Mouse (Mus musculus): ENCODE results near the gene Oat. TPM values are rescaled to one million over a fixed set of nuclear protein-coding genes. Genes with fewer than 3 reads are reported as not detected.

Gene Oat
- total and polyA plus RNA-seq, 3 experiments = 87.6 to 204 (median 104) TPM

DNA sequence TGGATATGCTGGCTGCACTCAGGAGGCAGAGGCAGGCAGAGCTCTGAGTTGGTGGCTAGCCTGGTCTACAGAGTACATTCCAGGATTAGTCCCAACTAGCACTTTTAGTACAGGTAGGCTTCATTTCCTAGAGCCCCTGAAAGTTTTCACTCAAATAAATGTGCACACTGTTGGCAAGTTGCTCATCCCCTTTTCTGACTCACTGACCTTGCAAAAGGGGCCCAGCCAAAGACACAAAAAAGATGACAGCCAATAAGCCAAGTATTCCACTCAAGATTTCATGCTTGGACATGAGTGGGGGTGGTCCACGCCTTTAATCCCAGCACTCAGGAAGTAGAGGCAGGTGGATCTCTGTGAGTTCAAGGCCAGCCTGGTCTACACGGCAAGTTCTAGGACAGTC is 5.2 kb upstream of the Oat start:
- dilution Hi-C loops (cut with MboI; ENCODE audit: extremely low pct_ligation_motif_present, extremely low pct_unique_long_range_greater_than_20kb, low sequenced_read_pairs) = no loop called here
- no peaks in the 10 kb centered on the region for H3K36me3 ChIP-seq (replicated peaks in 1 of 2; ENCODE audit: control insufficient read depth in 1 of 2, insufficient read depth in 1 of 2, low read length in 1 of 2)
- no peak for TF ChIP-seq UBTF (IDR thresholded peaks at IDR 0.05; ENCODE audit: low read depth, low read length)
- no peak for TF ChIP-seq CHD2 (IDR thresholded peaks at IDR 0.05; ENCODE audit: low read length)
- TF ChIP-seq TCF12 (IDR thresholded peaks at IDR 0.05; ENCODE audit: low read depth, low read length) = no peak
- TF ChIP-seq JUND (conservative IDR thresholded peaks at IDR 0.05; ENCODE audit: low read depth, low read length) = no peak
- no peak for TF ChIP-seq MEF2A (IDR thresholded peaks at IDR 0.05; ENCODE audit: borderline replicate concordance, low read depth, low read length)
- TF ChIP-seq CTCF (conservative IDR thresholded peaks at IDR 0.05 in 1 of 2, IDR thresholded peaks at IDR 0.05 in 1 of 2; ENCODE audit: low read depth in 2 of 2, low read length in 2 of 2) = no peak
- no peak for TF ChIP-seq MYC (IDR thresholded peaks at IDR 0.05; ENCODE audit: low read depth, low read length)
- TF ChIP-seq MXI1 (IDR thresholded peaks at IDR 0.05; ENCODE audit: low read depth, low read length) = no peak
- no peak for TF ChIP-seq TBP (conservative IDR thresholded peaks at IDR 0.05; ENCODE audit: low read depth, low read length)
- peaks cover 2 to 6% of the 10 kb centered on the region in 2 experiments; a peak in 2 of 4 replicates for H3K4me1 ChIP-seq (ENCODE audit: control insufficient read depth in 1 of 2, insufficient read depth in 2 of 2)
- no peak overlapping the region for H3K27ac ChIP-seq (ENCODE audit: insufficient read depth, low read depth)
- H3K4me2 ChIP-seq (ENCODE audit: insufficient read depth, low read depth, poor library complexity, severe bottlenecking) = no peak overlapping the region
- no peak overlapping the region for H3K9ac ChIP-seq (ENCODE audit: insufficient read depth, low read depth)
- no peak for DNase-seq (ENCODE audit: extremely low read depth)
- H3K4me3 ChIP-seq (replicated peaks in 1 of 3; ENCODE audit: low read depth in 2 of 3, low read length in 2 of 3, poor library complexity in 1 of 3) = no peak overlapping the region
- H3K79me2 ChIP-seq (replicated peaks; ENCODE audit: control insufficient read depth, extremely low read depth, insufficient read depth, poor library complexity, severe bottlenecking) = no peaks in the 10 kb centered on the region
- peaks cover 35% of the 10 kb centered on the region for H3K27me3 ChIP-seq (replicated peaks)
- in situ Hi-C loops (cut with MboI; ENCODE audit: low pct_ligation_motif_present, low pct_unique_long_range_greater_than_20kb, low sequenced_read_pairs) = no loop called here
- H3K9me3 ChIP-seq (replicated peaks; ENCODE audit: low read length) = no peaks in the 10 kb centered on the region

DNA sequence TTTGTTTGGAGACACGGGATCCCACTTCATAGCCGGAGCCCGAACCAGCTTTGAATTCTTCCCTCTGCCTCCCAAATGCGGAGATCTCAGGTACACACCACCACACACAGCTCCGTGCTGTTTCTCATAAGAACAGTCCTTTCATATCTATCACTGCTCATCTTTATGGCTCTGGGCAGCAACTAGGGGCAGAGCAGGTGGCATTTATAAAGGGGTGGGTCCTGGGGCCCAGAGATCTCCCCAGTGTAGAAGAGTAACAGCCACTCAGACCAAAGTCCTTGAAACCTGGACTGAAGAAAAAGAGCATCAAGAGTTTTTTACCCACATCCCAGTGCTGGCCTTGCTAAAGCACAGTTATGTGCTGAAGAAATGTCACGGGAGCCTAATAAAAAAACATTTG is 4.3 kb upstream of the Oat start:
- H3K27ac ChIP-seq (ENCODE audit: insufficient read depth, low read depth) = no peak overlapping the region
- H3K36me3 ChIP-seq (replicated peaks in 1 of 2; ENCODE audit: control insufficient read depth in 1 of 2, insufficient read depth in 1 of 2, low read length in 1 of 2) = no peaks in the 10 kb centered on the region
- peaks cover 35% of the 10 kb centered on the region for H3K27me3 ChIP-seq (replicated peaks)
- H3K4me1 ChIP-seq (ENCODE audit: control insufficient read depth in 1 of 2, insufficient read depth in 2 of 2) = peaks cover 2 to 7% of the 10 kb centered on the region in 2 experiments; a peak in 2 of 4 replicates
- H3K79me2 ChIP-seq (replicated peaks; ENCODE audit: control insufficient read depth, extremely low read depth, insufficient read depth, poor library complexity, severe bottlenecking) = no peaks in the 10 kb centered on the region
- TF ChIP-seq JUND (conservative IDR thresholded peaks at IDR 0.05; ENCODE audit: low read depth, low read length) (no peak), HCFC1 (IDR thresholded peaks at IDR 0.05; ENCODE audit: low read depth, low read length) (no peak), POLR2A (IDR thresholded peaks at IDR 0.05; ENCODE audit: low read depth, low read length) (no peak), GABPA (IDR thresholded peaks at IDR 0.05; ENCODE audit: insufficient replicate concordance, low read depth, low read length) (no peak), RAD21 (IDR thresholded peaks at IDR 0.05; ENCODE audit: low read depth, low read length) (no peak), CTCF (conservative IDR thresholded peaks at IDR 0.05 in 1 of 2, IDR thresholded peaks at IDR 0.05 in 1 of 2; ENCODE audit: low read depth in 2 of 2, low read length in 2 of 2) (no peak), TCF12 (IDR thresholded peaks at IDR 0.05; ENCODE audit: low read depth, low read length) (no peak), CHD1 (IDR thresholded peaks at IDR 0.05; ENCODE audit: low read depth, low read length) (no peak), POLR2AphosphoS2 (IDR thresholded peaks at IDR 0.05; ENCODE audit: low read depth, low read length) (no peak), IRF4 (IDR thresholded peaks at IDR 0.05; ENCODE audit: low read depth, low read length) (no peak), CHD2 (IDR thresholded peaks at IDR 0.05; ENCODE audit: low read length) (no peak), MYC (IDR thresholded peaks at IDR 0.05; ENCODE audit: low read depth, low read length) (no peak), MAZ (IDR thresholded peaks at IDR 0.05; ENCODE audit: low read depth, low read length) (no peak), PAX5 (IDR thresholded peaks at IDR 0.05; ENCODE audit: low read length) (no peak), UBTF (IDR thresholded peaks at IDR 0.05; ENCODE audit: low read depth, low read length) (no peak), BHLHE40 (IDR thresholded peaks at IDR 0.05; ENCODE audit: low read depth, low read length) (no peak), USF1 (IDR thresholded peaks at IDR 0.05; ENCODE audit: low read depth, low read length) (no peak), ELF1 (IDR thresholded peaks at IDR 0.05; ENCODE audit: low read depth, low read length) (no peak), USF2 (conservative IDR thresholded peaks at IDR 0.05; ENCODE audit: low read depth, low read length) (no peak)
- no peak overlapping the region for H3K4me3 ChIP-seq (replicated peaks in 1 of 3; ENCODE audit: low read depth in 2 of 3, low read length in 2 of 3, poor library complexity in 1 of 3)
- in situ Hi-C loops (cut with MboI; ENCODE audit: low pct_ligation_motif_present, low pct_unique_long_range_greater_than_20kb, low sequenced_read_pairs) (no loop called here), dilution Hi-C loops (cut with MboI; ENCODE audit: extremely low pct_ligation_motif_present, extremely low pct_unique_long_range_greater_than_20kb, low sequenced_read_pairs) (no loop called here)
- no peak for DNase-seq (ENCODE audit: extremely low read depth)
- H3K9me3 ChIP-seq (replicated peaks; ENCODE audit: low read length) = no peaks in the 10 kb centered on the region
- H3K4me2 ChIP-seq (ENCODE audit: insufficient read depth, low read depth, poor library complexity, severe bottlenecking) = no peak overlapping the region
- no peak overlapping the region for H3K9ac ChIP-seq (ENCODE audit: insufficient read depth, low read depth)
